Mouse (Mus musculus): ENCODE data around the gene Dnajc30.
"Not testable (repeated sequence)": the region's sequence is repeated elsewhere in the genome, so short reads cannot be mapped to it uniquely, and the experiment has no call there.

The Dnajc30 gene

DNA sequence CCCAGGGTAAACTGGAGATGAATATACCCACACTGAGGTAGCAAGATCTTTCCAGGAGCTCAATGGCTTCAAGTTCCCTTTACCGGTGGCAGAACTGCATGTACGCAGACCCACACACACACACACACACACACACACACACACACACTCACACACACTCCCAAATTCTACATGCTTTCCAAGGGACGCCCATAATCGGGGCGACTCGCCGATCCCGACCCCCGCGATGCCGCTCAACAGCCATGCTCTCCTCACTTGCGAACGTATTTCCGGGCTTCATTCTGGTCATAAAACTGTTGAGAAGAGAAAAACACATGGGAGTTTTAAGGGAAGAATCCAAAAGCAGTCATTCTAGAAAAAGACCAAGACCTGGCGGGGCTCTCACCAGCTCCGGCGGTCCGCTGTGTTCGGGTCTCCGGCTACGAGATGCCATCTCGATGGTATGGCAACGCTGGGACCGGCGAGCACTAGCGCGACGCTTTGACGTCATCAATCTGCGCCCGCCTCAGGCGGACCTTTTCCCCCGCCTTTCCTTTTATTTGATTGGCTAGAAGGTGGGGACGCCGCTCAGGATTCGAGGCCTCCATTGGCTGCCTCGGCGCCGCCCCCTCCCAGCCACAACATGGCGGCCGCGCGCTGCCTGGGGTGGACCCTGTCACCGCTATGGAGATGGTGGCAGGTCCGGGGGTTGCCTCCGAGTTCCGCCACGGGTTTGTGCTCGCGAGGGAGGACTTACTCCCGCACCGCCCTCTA is at the start of gene Dnajc30:
Gene Dnajc30 (plus strand): TSS at position 574 of the 753 bp plus-strand sequence.
- DNase-seq: peak; percentile 99

DNA sequence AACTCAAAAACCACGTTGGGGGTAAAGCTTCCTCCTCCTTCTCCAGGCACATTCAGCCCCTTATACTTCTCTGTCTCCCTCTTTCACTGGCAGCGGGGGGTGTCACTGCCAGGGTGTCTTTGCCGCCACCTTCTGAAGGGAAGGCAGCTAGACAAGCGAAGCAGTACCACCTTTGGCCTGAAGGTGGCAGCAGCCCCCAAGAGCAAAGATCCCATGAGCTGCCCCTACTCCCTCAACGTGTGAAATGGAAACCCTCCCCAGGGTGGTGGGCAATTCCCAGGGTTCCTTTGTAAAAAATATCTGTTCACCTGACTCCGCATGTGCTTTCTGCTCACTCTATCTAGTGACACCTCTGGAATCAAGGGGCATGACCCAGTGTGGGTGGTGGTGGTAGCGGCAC is 48.5 kb upstream of the Dnajc30 start:
- peak; percentile 83 for DNase-seq

DNA sequence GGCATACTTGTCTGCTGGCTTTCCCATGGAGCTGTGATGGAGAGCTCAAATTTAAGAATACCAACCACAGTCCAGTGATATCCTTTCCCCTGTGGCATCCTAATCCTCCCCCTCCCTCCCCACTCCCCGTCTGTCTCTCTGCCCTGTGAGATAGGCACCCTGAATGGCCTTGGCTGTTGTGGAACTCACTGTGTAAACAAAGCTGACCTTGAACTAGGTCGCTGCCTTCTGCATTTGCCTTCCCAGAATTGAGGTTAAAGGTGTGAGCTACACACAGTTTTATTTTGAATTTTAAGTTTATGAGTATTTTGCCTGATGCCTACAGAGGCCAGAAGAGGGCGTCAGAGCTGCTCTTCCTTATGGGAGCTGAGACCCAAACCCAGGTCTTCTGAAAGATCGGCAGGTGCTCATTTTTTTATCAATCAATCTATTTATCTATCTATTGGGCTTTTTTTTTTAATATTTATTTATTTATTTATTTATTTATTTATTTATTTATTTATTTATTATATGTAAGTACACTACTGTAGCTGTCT is 47.7 kb upstream of the Dnajc30 start:
- DNase-seq: no peak

DNA sequence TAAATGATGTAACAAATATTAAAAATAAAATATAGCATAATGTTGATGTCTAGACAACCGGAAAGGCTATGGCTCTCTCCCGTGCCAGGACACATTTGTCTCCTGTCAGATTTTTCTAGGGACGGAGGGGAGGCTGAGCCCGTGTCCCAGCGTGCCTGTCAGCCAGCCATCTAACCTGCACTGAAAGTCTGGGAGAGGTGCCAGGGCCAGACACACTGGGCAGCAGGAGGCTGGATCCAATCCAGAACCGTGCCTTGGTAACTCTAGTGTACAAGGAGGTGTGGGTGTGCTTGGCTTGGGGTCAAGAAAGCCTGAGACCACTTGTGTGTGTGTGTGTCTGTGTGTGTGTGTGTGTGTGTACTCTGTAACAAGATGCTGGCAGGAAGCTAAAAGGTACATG is 42.2 kb upstream of the Dnajc30 start:
- no peak for DNase-seq

DNA sequence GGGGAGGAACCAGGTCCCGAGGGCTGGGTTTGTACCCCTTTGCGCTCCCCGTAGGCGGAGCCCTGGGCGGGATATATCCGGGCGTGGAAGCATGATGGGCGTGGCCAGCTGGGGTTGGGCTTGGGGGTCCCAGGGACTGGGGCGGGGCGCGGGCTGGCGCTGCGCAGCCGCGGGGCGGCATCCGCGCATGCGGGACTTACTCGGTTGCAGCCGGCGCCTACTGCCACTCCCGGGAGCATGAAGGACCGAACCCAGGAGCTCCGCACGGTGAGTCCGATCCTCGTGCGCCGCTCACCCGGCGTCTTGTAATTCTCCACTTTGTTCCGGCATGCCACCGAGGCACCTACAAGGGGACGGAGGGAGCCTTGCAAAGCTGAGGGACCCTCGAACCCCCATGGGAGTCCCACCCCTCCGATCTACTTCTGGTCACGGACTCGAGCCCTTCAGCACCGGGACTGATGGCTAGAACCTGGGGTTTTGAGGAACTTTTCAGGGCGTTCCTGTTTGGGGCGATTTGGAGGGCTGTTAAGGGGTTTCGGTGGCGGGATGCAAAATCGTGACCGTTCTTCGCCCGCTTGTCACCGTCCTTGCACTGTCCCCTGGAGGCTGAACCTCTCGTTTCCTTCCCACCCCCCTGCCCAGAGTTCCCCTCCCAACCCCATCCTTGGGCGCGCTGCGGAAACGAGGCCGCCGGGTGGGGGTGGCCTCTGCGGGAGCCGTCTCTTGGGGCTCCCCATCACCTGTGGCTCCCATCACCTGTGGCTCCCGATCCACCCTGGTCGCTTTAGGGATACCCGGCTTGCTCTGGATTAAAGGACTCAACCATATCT is 40.4 kb upstream of the Dnajc30 start, which contains the start of gene Stx1a:
Gene Stx1a (plus strand): TSS at position 139 of the 830 bp plus-strand sequence.
- peak; percentile 97 for DNase-seq

DNA sequence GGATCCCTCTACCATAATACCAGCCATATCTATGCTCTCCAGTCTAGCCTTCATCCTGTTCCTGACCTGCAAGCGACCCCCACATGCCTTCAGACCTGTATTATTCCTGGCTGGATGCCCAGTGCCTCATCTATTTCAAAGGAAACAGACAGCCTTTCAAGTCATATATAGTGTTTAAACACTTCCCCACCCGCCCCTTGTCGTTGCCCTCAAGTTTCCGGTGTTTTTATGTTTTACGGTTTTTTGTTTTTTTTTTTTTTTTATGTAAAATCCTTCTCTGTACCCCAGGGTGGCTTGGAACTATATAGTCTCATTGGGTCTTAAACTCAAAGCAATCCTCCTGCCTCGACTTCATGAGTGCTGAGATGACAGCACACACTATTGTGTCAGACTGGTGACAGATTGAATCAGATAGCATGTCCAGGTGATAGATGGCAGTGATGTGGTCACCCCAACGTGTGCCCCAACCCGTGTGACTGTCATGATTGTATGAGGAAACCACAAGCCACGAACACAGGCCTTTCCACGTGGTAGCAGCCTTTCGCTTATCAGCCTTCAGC is 39.3 kb upstream of the Dnajc30 start:
- DNase-seq: peak; percentile 59

DNA sequence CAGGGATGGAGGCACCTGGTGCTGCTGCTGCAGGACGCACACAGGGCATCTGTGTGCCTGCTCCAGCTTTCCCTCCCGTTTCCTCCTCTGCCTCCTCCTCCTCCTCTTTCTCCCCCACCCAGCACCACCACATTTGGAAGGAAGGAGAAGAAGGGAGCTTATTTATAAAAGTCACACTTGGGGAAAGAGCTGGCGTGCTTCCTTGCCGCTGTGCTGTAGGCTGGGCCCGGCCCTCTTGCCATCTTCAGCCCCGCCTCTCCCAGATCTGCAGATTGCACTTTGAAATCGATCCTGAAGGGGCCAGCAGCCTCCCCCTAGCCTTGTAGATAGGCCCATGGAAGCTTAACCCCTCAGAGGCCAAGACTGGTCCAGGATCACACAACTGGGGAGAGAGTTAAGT is 38.1 kb upstream of the Dnajc30 start:
- peak; percentile 42 for DNase-seq

DNA sequence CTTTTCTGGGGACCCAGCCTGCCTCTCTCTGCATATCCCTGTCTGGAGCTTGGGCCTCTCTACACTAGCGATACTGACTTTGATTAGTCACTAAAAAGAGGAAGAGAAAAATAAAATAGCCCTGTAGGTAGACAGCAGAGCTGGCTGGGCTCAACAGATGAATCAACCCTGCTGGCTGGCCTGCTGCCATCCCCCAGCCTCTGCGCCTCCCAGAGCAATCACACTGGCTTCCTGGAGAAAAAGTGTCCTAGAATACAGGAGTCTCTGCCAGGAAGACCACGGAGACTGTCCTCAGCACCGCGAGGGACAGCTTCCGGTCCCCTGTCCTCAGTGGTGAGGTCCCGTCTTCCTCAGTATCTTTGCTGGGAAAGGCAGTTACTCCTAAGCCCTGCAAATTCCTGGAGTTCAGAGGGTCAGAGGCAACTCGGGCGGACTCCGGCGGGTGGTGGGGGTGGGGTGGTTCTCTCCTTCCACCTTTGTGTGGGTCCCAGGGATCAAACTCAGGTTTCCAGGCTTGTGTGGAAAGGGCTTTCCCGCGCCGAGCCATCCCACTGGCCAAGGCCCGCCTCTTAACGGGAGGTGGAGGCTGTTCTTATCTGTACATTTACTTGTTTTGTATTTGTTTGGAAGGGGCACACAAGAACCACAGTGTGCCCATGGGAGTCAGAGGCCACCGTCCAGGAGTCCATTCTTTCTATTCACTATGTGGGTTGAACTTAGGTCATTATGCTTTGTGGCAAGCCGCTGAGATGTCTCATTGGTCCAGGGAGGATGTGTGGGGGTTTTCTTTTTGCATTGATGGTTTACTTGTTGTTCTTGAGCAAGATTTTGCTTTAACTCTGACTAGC is 34.8 kb upstream of the Dnajc30 start:
- no peak for DNase-seq

DNA sequence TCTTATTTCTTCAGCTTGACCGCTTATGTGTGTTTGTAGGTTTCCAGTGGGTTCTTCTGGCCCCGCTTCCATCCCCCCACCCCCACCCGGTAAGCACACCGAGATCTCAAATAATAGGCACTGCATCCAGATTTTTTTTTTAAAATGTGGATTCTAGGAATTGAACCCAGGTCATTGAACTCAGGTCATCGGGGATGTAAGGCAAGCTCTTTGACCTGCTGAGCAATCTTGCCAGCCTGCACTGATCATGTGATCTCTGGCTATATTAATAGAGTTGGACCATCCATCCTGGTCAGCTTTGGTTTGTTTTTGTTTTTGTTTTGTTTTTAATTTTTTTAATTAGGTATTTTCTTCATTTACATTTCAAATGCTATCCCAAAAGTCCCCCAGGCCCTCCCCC is 31.4 kb upstream of the Dnajc30 start:
- DNase-seq: no peak

DNA sequence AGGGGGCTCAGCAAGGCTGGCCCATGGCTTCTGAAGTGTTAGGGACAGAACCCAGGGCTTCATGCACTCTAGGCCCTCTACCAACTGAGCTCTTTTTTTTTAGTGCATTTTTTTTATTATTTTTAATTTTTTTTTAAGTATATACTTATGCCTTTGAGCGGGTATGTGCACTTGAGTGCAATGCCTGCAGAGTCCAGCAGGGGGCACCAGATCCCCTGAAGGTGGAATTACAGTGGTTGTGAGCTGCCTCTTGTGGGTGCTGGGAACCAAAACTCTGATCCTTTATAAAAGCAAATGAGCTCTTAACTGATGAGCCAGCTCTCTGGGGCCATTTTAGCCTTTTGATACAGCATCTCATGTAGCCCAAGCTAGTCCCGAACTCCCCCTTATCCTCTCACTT is 29.4 kb upstream of the Dnajc30 start:
- no peak for DNase-seq

DNA sequence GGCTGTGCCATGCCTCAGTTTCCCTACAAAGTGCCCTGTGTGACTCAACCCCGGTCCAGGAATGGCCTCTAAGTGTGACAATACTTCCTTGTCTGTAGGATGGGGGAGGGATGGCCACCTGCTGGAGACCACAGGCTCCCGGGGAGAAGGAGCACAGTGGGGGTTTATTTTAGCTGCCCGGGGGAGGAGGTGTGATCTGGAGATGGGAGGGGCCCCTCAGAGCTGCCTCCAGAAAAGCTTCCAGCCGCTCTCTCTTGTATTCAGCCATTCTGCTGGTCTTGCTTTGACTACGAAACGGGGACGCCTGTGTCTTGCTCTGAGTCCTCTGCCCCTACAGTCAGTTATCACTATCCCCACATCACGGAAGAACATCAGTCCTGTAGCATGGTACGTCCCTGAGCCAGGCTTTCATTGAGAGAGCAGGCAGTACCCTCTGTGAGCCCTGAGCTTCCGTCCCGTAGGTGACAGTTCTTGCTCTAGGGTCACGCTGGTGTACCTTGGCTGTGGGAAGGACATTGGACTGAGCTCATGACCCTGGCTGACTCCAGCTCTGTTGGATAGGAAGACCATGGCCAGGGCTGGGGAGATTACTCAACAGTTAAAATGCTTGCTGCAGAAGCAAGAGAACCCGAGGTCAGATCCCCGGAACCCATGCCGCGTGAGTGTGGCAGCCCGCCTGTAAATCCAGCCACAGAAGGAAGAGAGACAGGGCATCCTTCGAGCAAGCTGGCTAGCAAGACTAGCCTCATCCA is 28.2 kb upstream of the Dnajc30 start:
- DNase-seq: no peak

DNA sequence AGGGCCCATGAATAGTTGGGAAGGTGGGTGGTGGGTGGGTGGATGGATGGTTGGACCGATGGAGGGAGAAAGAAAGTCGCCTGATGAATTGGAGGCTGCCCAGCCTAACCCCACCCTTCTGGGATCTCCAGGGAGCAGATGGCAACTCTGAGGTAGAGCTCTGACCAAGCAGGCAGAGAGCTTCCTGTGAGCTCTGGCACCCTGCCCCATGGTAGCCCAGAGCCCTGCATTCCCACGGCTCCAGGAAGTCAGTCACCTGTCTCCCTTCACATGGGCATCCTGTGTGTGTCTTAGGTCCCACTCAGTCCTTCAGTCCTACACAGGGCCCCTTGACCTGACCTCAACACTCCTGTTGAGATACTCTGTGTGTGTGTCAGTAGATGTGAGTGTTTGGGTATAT is 26.1 kb upstream of the Dnajc30 start:
- DNase-seq: no peak

DNA sequence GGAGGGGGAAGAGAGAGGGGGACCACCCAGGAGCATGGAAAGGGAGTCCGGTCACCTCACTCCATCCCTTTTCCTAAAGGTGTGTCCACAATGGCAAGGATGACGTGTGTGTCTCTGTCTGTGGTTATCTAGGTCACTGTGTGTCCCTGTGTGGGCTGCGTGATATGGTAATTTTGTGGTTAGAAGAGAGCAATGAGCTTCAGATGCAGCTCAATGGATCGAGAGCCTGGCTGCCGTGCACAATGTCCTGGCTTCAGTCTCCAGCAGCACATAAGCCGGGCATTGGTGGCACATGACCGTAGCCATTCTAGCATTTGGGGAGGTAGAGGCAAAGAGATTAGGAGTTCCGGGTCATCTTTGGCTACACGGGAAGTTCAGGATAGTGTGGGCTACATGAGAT is 24.5 kb upstream of the Dnajc30 start:
- no peak for DNase-seq

DNA sequence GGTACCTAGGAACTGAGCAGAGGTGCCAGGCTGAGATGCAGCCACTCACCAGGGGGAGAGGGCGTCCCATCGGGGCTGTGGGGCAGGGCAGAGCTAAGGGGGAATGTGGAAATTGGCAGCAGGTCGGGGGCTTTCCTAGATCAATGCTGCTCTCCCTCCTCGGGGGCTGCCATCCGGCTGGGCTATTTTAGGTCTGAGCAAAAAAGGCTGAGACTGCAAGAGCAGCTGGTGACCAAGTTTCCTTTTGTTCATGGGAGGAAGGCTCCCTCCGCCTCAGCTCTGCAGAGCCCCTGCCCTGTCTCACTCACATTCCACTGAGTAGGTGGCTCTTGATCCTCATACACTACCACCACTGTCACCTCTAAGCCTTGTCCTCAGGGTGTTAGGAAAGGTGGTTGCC is 23.9 kb upstream of the Dnajc30 start:
- DNase-seq: no peak

DNA sequence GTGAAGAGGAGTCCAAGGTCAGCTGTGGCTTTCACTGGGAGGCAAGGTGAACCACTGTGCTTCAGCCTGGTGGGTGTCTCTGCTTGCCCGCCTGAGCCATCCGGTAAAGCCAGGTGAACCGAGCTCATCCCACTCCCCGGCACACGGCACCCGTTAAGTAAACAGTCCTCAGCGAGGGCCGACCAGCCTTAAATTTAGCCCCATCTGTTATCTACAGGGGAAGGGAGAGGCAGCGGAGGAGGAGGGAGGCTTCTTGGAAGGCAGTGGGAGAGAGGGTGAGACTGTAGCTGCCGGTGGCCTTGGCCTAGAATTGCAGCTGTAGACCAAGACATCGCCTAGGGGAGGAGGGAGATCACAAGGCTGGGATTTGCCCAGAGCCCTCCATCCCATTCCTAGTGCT is 23.2 kb upstream of the Dnajc30 start:
- no peak for DNase-seq

DNA sequence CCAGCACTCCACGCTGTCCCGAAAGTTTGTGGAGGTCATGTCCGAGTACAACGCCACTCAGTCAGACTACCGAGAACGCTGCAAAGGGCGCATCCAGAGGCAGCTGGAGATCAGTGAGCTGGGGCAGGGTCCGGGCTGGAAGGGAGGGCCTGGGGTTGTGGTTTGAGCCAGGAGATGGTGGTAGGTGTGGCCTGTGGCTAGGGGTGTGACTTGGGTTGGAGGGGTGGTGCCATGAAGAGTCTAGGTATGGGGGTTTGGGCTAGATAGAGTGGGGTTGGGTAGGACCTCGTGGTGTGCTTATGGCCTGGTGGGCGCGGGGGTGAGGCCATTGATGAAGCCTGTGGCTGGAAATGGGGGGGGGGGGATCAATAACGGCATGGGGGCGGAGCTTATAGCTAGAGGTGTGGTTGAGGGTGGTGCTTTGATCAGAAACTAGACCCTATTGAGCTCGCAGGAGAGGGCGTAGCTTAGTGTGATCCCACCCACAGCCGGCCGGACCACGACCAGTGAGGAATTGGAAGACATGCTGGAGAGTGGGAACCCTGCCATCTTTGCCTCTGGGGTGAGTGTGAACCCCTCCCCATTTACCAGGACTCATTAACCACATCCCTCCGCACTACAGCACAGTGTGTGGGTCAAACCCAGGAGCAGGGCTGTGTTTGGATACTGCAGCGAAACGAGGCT is 21.8 kb upstream of the Dnajc30 start:
- no peak for DNase-seq

DNA sequence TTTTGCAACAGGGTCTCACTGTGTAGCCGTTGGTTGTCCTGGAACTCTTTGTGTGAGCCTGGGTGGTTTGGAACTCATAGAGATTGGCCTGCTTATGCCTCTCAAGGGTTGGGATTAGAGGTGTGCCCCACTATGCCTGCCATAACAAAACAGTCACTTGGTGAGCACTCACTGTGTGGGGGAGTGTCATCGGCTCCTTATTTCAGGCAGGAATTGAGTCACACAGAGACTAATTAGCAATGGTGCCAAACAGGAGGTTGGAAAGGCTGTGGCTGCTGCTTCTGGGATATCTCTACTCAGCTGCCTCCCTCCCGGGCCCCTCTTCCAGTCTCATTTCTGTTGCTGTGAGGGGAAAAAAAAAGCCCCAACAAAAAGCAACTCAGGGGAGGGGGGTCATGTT is 19.4 kb upstream of the Dnajc30 start:
- DNase-seq: no peak

DNA sequence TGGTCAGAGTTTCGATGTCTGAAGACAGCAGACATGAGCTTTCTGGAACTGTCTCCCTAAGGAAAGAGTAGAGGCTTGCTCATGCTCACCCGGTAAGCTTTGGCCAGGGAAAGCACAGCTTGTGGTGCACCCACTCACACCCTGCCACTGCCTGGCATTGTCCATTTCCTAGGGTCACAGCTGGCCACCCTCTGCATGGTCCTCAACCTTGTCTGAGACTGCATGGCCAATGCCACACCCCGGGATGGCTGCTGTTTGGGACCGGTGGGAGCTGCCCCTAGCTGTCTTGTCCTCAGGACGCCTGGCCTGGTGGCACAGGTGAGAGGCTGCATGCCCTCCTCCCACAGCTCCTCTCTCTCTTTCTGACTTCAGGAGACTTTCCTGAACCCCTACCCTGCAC is 15.5 kb upstream of the Dnajc30 start:
- DNase-seq: no peak

DNA sequence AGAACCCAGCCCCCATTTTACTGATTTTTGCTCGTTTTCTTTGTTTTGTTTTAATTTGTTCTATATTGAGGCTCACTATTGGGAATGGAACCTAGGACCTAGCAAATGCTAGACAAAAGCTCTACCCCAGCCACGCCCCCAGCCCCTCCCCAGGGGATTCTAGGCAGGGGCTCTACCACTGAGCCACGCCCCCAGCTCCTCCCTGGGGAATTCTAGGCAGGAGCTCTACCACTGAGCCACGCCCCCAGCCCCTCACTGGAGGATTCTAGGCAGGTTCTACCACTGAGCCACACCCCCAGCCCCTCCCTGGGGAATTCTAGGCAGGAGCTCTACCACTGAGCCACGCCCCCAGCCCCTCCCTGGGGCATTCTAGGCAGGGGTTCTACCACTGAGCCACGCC is 14.7 kb upstream of the Dnajc30 start:
- DNase-seq: not testable (repeated sequence)

DNA sequence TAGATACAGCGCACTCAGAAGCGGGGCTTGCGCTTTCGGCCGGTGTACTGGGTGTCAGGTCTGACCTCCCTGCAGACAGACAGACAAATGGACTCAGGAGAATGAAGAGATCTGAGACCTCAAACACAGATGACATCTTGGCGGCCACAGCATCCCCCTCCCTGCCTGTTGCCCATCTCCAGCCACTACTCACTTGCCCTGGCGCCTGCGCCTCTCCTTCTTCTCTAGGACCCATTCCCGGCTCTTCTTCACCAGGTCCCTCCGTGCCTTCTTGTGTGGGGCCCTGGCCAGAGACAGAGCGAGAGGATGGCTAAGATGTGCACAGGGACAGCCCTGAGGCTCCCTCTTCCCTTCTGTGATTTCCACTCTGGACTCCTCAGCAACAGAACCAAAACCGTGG is 10.6 kb upstream of the Dnajc30 start:
- DNase-seq: no peak

DNA sequence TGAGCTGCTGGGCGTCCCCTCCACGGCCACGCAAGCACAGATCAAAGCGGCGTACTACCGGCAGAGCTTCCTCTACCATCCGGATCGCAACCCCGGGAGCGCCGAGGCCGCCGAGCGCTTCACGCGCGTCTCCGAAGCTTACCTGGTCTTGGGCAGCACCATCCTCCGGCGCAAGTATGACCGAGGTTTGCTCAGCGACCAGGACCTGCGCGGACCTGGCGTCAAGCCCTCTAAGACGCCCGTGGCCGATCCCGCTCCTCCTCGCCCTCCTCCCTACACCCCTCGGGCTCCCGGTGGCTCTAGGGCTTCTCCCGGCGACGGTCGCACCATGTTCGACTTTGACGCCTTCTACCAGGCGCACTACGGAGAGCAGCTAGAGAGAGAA is 372 bp downstream of the Dnajc30 start:
- DNase-seq: no peak
